Mouse (Mus musculus) heart, embryonic 12.5 days (tissue): ENCODE results near the gene Psenen. TPM values are rescaled to one million over a fixed set of nuclear protein-coding genes. Genes with fewer than 3 reads are reported as not detected.

Source experiments
- ATAC-seq: fragments of 200-750 bp; cut with Nextera tagmentation; 2 replicates; pipeline ENCODE4 v1.8.0; 2017; ENCODE audit warnings: moderate TSS enrichment, moderate library complexity; ENCODE audit not compliant: insufficient number of reproducible peaks, low FRiP score
- H3K27ac ChIP-seq: fragments of 300-500 bp; sonication (generic); 2 replicates; pipeline ENCODE4 v1.5.1; 2016; ENCODE audit warnings: mild to moderate bottlenecking, moderate library complexity; ENCODE audit not compliant: poor library complexity, severe bottlenecking
- H3K27me3 ChIP-seq: fragments of 300-500 bp; sonication (generic); replicated peaks from 2 replicates; pipeline ENCODE4 v1.6.1; 2016; ENCODE audit warnings: mild to moderate bottlenecking, moderate library complexity
- H3K36me3 ChIP-seq: fragments of 300-500 bp; sonication (generic); 2 replicates; pipeline ENCODE4 v1.6.1; 2016; ENCODE audit warnings: mild to moderate bottlenecking, moderate library complexity
- H3K4me1 ChIP-seq: fragments of 300-500 bp; sonication (generic); replicated peaks from 2 replicates; pipeline ENCODE4 v1.6.1; 2016; ENCODE audit warnings: mild to moderate bottlenecking
- H3K4me2 ChIP-seq: fragments of 300-500 bp; sonication (generic); 2 replicates; pipeline ENCODE4 v1.6.1; 2016; ENCODE audit warnings: mild to moderate bottlenecking, moderate library complexity
- H3K4me3 ChIP-seq: fragments of 300-500 bp; sonication (generic); 2 replicates; pipeline ENCODE4 v1.5.1; 2016; ENCODE audit warnings: mild to moderate bottlenecking
- H3K9ac ChIP-seq: fragments of 300-500 bp; sonication (generic); 2 replicates; pipeline ENCODE4 v1.6.1; 2016; ENCODE audit warnings: mild to moderate bottlenecking, moderate library complexity
- H3K9me3 ChIP-seq: fragments of 300-500 bp; sonication (generic); replicated peaks from 2 replicates; pipeline ENCODE4 v1.6.1; 2016; ENCODE audit warnings: mild to moderate bottlenecking, moderate library complexity
- WGBS: fragments of 180-500 bp; shearing (Covaris S2); methylation state at CpG from one replicate; pipeline ENCODE4 v1.1.7; 2016; 5-methylcytosine and 5-hydroxymethylcytosine counted together
- polyA plus RNA-seq: library from polyadenylated mRNA; unstranded; fragments of >200 nt; fragmentation: Nextera tagmentation; extraction: Ambion mirVana; gene quantifications from 2 replicates; pipeline ENCODE4 v1.2.1, GENCODE M21; 2016

Gene Psenen
- polyA plus RNA-seq, 1 experiment from 2014 or later, result 124 TPM

GRCm38 (mm10) chr7:30588676-30589434 lies 25.4 kb upstream of the Psenen start, which contains the start of gene Kmt2b:
Gene Kmt2b, minus strand, starts transcription at chr7:30588726.
- H3K27me3 ChIP-seq, result 0 out of 2 replicates have a peak, but pooled peaks cover 4% of the 10 kb centered on the region
- H3K9me3 ChIP-seq, result no peaks in the 10 kb centered on the region
- H3K9ac ChIP-seq, result peak within 1 kb of the TSS; percentile 92
- H3K36me3 ChIP-seq, result peaks cover 33% of the 10 kb centered on the region
- peak within 1 kb of the TSS; percentile 82 for H3K4me3 ChIP-seq
- H3K4me1 ChIP-seq, result peaks cover 16% of the 10 kb centered on the region
- peak within 1 kb of the TSS; percentile 93 for H3K4me2 ChIP-seq
- ATAC-seq, result peak; percentile 96
- peak within 1 kb of the TSS; percentile 89 for H3K27ac ChIP-seq
- under 1% methylated on average over 54 of the region's 68 CpGs for WGBS

- WGBS, result under 1% methylated on average over 57 of the region's 67 CpGs
Observed at GRCm38 (mm10) chr7:30587842-30588667, 24.6 kb upstream of the Psenen start.

GRCm38 (mm10) chr7:30586455-30587020 lies 23.1 kb upstream of the Psenen start:
- Histone ChIP-seq H3K27ac (no peak overlapping the region), H3K9me3 (no peaks in the 10 kb centered on the region), H3K36me3 (peaks cover 56% of the 10 kb centered on the region), H3K9ac (peak overlapping the region; percentile 92; the same call in 1 of the 2 replicates), H3K4me3 (peak overlapping the region; percentile 82; the same call in 1 of the 2 replicates), H3K4me1 (peaks cover 16% of the 10 kb centered on the region), H3K4me2 (peak overlapping the region; percentile 93; the same call in 1 of the 2 replicates), H3K27me3 (0 out of 2 replicates have a peak, but pooled peaks cover 4% of the 10 kb centered on the region)
- no peak for ATAC-seq
- 92% methylated on average over 28 of the region's 28 CpGs for WGBS

More at GRCm38 (mm10) chr7:30587842-30588667, 24.6 kb upstream of the Psenen start:
- Histone ChIP-seq H3K27ac (peak overlapping the region; percentile 89), H3K9me3 (no peaks in the 10 kb centered on the region), H3K4me3 (peak overlapping the region; percentile 82), H3K9ac (peak overlapping the region; percentile 92), H3K4me2 (peak overlapping the region; percentile 93), H3K36me3 (peaks cover 41% of the 10 kb centered on the region), H3K27me3 (0 out of 2 replicates have a peak, but pooled peaks cover 4% of the 10 kb centered on the region), H3K4me1 (peaks cover 16% of the 10 kb centered on the region)
- ATAC-seq, result peak; percentile 19

- ATAC-seq, result no peak
- Histone ChIP-seq H3K4me2 (no peak overlapping the region), H3K36me3 (peaks cover 68% of the 10 kb centered on the region), H3K27ac (no peak overlapping the region), H3K4me1 (peaks cover 16% of the 10 kb centered on the region), H3K27me3 (no peaks in the 10 kb centered on the region), H3K9me3 (no peaks in the 10 kb centered on the region), H3K9ac (no peak overlapping the region), H3K4me3 (no peak overlapping the region)
- 94% methylated on average over 7 of the region's 7 CpGs for WGBS
Observed at GRCm38 (mm10) chr7:30585170-30585569, 21.7 kb upstream of the Psenen start.

GRCm38 (mm10) chr7:30584339-30584738 lies 20.9 kb upstream of the Psenen start:
- ATAC-seq, result no peak
- H3K9ac ChIP-seq, result 0 out of 2 replicates have a peak overlapping the region, but pooled peaks have one; percentile 2
- H3K36me3 ChIP-seq, result peaks cover 76% of the 10 kb centered on the region
- no peak overlapping the region for H3K4me3 ChIP-seq
- 96% methylated on average over 10 of the region's 10 CpGs for WGBS
- H3K4me2 ChIP-seq, result no peak overlapping the region
- H3K9me3 ChIP-seq, result no peaks in the 10 kb centered on the region
- no peak overlapping the region for H3K27ac ChIP-seq
- H3K27me3 ChIP-seq, result no peaks in the 10 kb centered on the region
- peaks cover 10% of the 10 kb centered on the region for H3K4me1 ChIP-seq

- Histone ChIP-seq H3K9ac (no peak overlapping the region), H3K36me3 (peaks cover 99% of the 10 kb centered on the region), H3K4me2 (no peak overlapping the region), H3K4me3 (no peak overlapping the region), H3K27ac (no peak overlapping the region), H3K27me3 (no peaks in the 10 kb centered on the region), H3K4me1 (0 out of 2 replicates have a peak, but pooled peaks cover under 1% of the 10 kb centered on the region), H3K9me3 (no peaks in the 10 kb centered on the region)
- WGBS, result 91% methylated on average over 16 of the region's 16 CpGs
- ATAC-seq, result no peak
Observed at GRCm38 (mm10) chr7:30581547-30581946, 18.1 kb upstream of the Psenen start.

- no peaks in the 10 kb centered on the region for H3K27me3 ChIP-seq
- no peak overlapping the region for H3K9ac ChIP-seq
- H3K4me1 ChIP-seq, result no peaks in the 10 kb centered on the region
- no peak overlapping the region for H3K4me3 ChIP-seq
- WGBS, result 93% methylated on average over 8 of the region's 8 CpGs
- no peak overlapping the region for H3K4me2 ChIP-seq
- peaks cover 99% of the 10 kb centered on the region for H3K36me3 ChIP-seq
- no peaks in the 10 kb centered on the region for H3K9me3 ChIP-seq
- ATAC-seq, result no peak
- no peak overlapping the region for H3K27ac ChIP-seq
Observed at GRCm38 (mm10) chr7:30579950-30580349, 16.5 kb upstream of the Psenen start.

- 87% methylated on average over 2 of the region's 2 CpGs for WGBS
- no peak overlapping the region for H3K9ac ChIP-seq
- no peaks in the 10 kb centered on the region for H3K4me1 ChIP-seq
- no peak overlapping the region for H3K4me3 ChIP-seq
- peaks cover 96% of the 10 kb centered on the region for H3K36me3 ChIP-seq
- no peaks in the 10 kb centered on the region for H3K27me3 ChIP-seq
- H3K27ac ChIP-seq, result no peak overlapping the region
- no peak overlapping the region for H3K4me2 ChIP-seq
- H3K9me3 ChIP-seq, result no peaks in the 10 kb centered on the region
- ATAC-seq, result no peak
Observed at GRCm38 (mm10) chr7:30572969-30573368, 9.5 kb upstream of the Psenen start.

- Histone ChIP-seq H3K9me3 (no peaks in the 10 kb centered on the region), H3K36me3 (peaks cover 93% of the 10 kb centered on the region), H3K27ac (no peak overlapping the region), H3K4me1 (no peaks in the 10 kb centered on the region), H3K4me3 (no peak overlapping the region), H3K4me2 (no peak overlapping the region), H3K9ac (no peak overlapping the region), H3K27me3 (no peaks in the 10 kb centered on the region)
- no peak for ATAC-seq
- 82% methylated on average over 5 of the region's 5 CpGs for WGBS
Observed at GRCm38 (mm10) chr7:30572389-30572788, 9.0 kb upstream of the Psenen start.

- Histone ChIP-seq H3K27ac (no peak overlapping the region), H3K4me2 (no peak overlapping the region), H3K9me3 (no peaks in the 10 kb centered on the region), H3K27me3 (no peaks in the 10 kb centered on the region), H3K4me3 (no peak overlapping the region), H3K9ac (no peak overlapping the region), H3K36me3 (peaks cover 74% of the 10 kb centered on the region), H3K4me1 (peaks cover 6% of the 10 kb centered on the region)
- no peak for ATAC-seq
- 87% methylated on average over 11 of the region's 11 CpGs for WGBS
Observed at GRCm38 (mm10) chr7:30567555-30567954, 4.1 kb upstream of the Psenen start.

GRCm38 (mm10) chr7:30566033-30566432 lies 2.6 kb upstream of the Psenen start:
- 86% methylated on average over 9 of the region's 9 CpGs for WGBS
- no peak for ATAC-seq

More at GRCm38 (mm10) chr7:30566033-30566432, 2.6 kb upstream of the Psenen start:
- H3K27ac ChIP-seq, result no peak overlapping the region
- H3K9ac ChIP-seq, result no peak overlapping the region
- H3K9me3 ChIP-seq, result no peaks in the 10 kb centered on the region
- H3K36me3 ChIP-seq, result peaks cover 63% of the 10 kb centered on the region
- H3K4me2 ChIP-seq, result no peak overlapping the region
- no peak overlapping the region for H3K4me3 ChIP-seq
- peaks cover 6% of the 10 kb centered on the region for H3K4me1 ChIP-seq
- H3K27me3 ChIP-seq, result no peaks in the 10 kb centered on the region
